Mouse (Mus musculus) heart, embryonic 12.5 days (tissue): ENCODE data around the gene Thoc6. TPM values are rescaled to one million over a fixed set of nuclear protein-coding genes. Genes with fewer than 3 reads are reported as not detected.

Source experiments
- ATAC-seq: fragments of 200-750 bp; cut with Nextera tagmentation; 2 replicates; pipeline ENCODE4 v1.8.0; 2017; ENCODE audit warnings: moderate TSS enrichment, moderate library complexity; ENCODE audit not compliant: insufficient number of reproducible peaks, low FRiP score
- H3K27ac ChIP-seq: fragments of 300-500 bp; sonication (generic); 2 replicates; pipeline ENCODE4 v1.5.1; 2016; ENCODE audit warnings: mild to moderate bottlenecking, moderate library complexity; ENCODE audit not compliant: poor library complexity, severe bottlenecking
- H3K27me3 ChIP-seq: fragments of 300-500 bp; sonication (generic); replicated peaks from 2 replicates; pipeline ENCODE4 v1.6.1; 2016; ENCODE audit warnings: mild to moderate bottlenecking, moderate library complexity
- H3K36me3 ChIP-seq: fragments of 300-500 bp; sonication (generic); 2 replicates; pipeline ENCODE4 v1.6.1; 2016; ENCODE audit warnings: mild to moderate bottlenecking, moderate library complexity
- H3K4me1 ChIP-seq: fragments of 300-500 bp; sonication (generic); replicated peaks from 2 replicates; pipeline ENCODE4 v1.6.1; 2016; ENCODE audit warnings: mild to moderate bottlenecking
- H3K4me2 ChIP-seq: fragments of 300-500 bp; sonication (generic); 2 replicates; pipeline ENCODE4 v1.6.1; 2016; ENCODE audit warnings: mild to moderate bottlenecking, moderate library complexity
- H3K4me3 ChIP-seq: fragments of 300-500 bp; sonication (generic); 2 replicates; pipeline ENCODE4 v1.5.1; 2016; ENCODE audit warnings: mild to moderate bottlenecking
- H3K9ac ChIP-seq: fragments of 300-500 bp; sonication (generic); 2 replicates; pipeline ENCODE4 v1.6.1; 2016; ENCODE audit warnings: mild to moderate bottlenecking, moderate library complexity
- H3K9me3 ChIP-seq: fragments of 300-500 bp; sonication (generic); replicated peaks from 2 replicates; pipeline ENCODE4 v1.6.1; 2016; ENCODE audit warnings: mild to moderate bottlenecking, moderate library complexity
- WGBS: fragments of 180-500 bp; shearing (Covaris S2); methylation state at CpG from one replicate; pipeline ENCODE4 v1.1.7; 2016; 5-methylcytosine and 5-hydroxymethylcytosine counted together
- polyA plus RNA-seq: library from polyadenylated mRNA; unstranded; fragments of >200 nt; fragmentation: Nextera tagmentation; extraction: Ambion mirVana; gene quantifications from 2 replicates; pipeline ENCODE4 v1.2.1, GENCODE M21; 2016

Gene Thoc6
- polyA plus RNA-seq, result 35.8 and 39.1 TPM in 2 replicates

- under 1% methylated on average over 45 of the region's 45 CpGs for WGBS
- peak within 1 kb of the TSS; percentile 86 for H3K9ac ChIP-seq
- peak; percentile 90 for ATAC-seq
- peak within 1 kb of the TSS; percentile 96 for H3K27ac ChIP-seq
- H3K27me3 ChIP-seq, result peaks cover 5% of the 10 kb centered on the region
- H3K36me3 ChIP-seq, result peaks cover 32% of the 10 kb centered on the region
- no peaks in the 10 kb centered on the region for H3K9me3 ChIP-seq
- peaks cover 28% of the 10 kb centered on the region for H3K4me1 ChIP-seq
- peak within 1 kb of the TSS; percentile 72 for H3K4me3 ChIP-seq
- peak within 1 kb of the TSS; percentile 88 for H3K4me2 ChIP-seq
Measured at GRCm38 (mm10) chr17:23673424-23674073, at the start of gene Thoc6, which contains the start of gene Hcfc1r1. Gene Thoc6 (minus strand): TSS chr17:23673882. Gene Hcfc1r1 (plus strand): TSS chr17:23673596.

GRCm38 (mm10) chr17:23722376-23723125, 48.9 kb upstream of the Thoc6 start, which contains the start of gene 1520401A03Rik:
Gene 1520401A03Rik (minus strand): TSS chr17:23722783.
- no peaks in the 10 kb centered on the region for H3K36me3 ChIP-seq
- no peak within 1 kb of the TSS for H3K4me2 ChIP-seq
- 50% methylated on average over 7 of the region's 7 CpGs for WGBS
- H3K27me3 ChIP-seq, result peaks cover 32% of the 10 kb centered on the region
- peaks cover 8% of the 10 kb centered on the region for H3K4me1 ChIP-seq
- ATAC-seq, result no peak
- no peak within 1 kb of the TSS for H3K9ac ChIP-seq
- H3K4me3 ChIP-seq, result no peak within 1 kb of the TSS
- no peaks in the 10 kb centered on the region for H3K9me3 ChIP-seq
- H3K27ac ChIP-seq, result no peak within 1 kb of the TSS

- Histone ChIP-seq H3K36me3 (no peaks in the 10 kb centered on the region), H3K9ac (no peak overlapping the region), H3K9me3 (no peaks in the 10 kb centered on the region), H3K4me3 (no peak overlapping the region), H3K27ac (no peak overlapping the region), H3K4me1 (peaks cover 5% of the 10 kb centered on the region), H3K27me3 (peaks cover 32% of the 10 kb centered on the region), H3K4me2 (no peak overlapping the region)
- WGBS, result 81% methylated on average over 2 of the region's 2 CpGs
- no peak for ATAC-seq
Measured at GRCm38 (mm10) chr17:23721886-23722285, 48.2 kb upstream of the Thoc6 start.

GRCm38 (mm10) chr17:23719455-23719854, 45.8 kb upstream of the Thoc6 start:
- H3K36me3 ChIP-seq, result no peaks in the 10 kb centered on the region
- H3K4me2 ChIP-seq, result no peak overlapping the region
- no peak overlapping the region for H3K9ac ChIP-seq
- no peaks in the 10 kb centered on the region for H3K4me1 ChIP-seq
- ATAC-seq, result no peak
- H3K27me3 ChIP-seq, result peaks cover 34% of the 10 kb centered on the region
- H3K9me3 ChIP-seq, result no peaks in the 10 kb centered on the region
- WGBS, result 37% methylated on average over 1 of the region's 1 CpGs
- no peak overlapping the region for H3K4me3 ChIP-seq
- no peak overlapping the region for H3K27ac ChIP-seq

- Histone ChIP-seq H3K4me2 (no peak overlapping the region), H3K36me3 (no peaks in the 10 kb centered on the region), H3K4me3 (no peak overlapping the region), H3K27me3 (peaks cover 38% of the 10 kb centered on the region), H3K4me1 (no peaks in the 10 kb centered on the region), H3K9me3 (no peaks in the 10 kb centered on the region), H3K27ac (no peak overlapping the region), H3K9ac (no peak overlapping the region)
- no peak for ATAC-seq
- WGBS, result 58% methylated on average over 2 of the region's 2 CpGs
Measured at GRCm38 (mm10) chr17:23717003-23717402, 43.3 kb upstream of the Thoc6 start.

- WGBS, result 0% methylated on average over 3 of the region's 3 CpGs
- H3K4me2 ChIP-seq, result no peak overlapping the region
- no peak for ATAC-seq
Measured at GRCm38 (mm10) chr17:23706212-23706611, 32.5 kb upstream of the Thoc6 start.

GRCm38 (mm10) chr17:23705525-23706104, 31.9 kb upstream of the Thoc6 start:
- Histone ChIP-seq H3K4me3 (no peak overlapping the region), H3K27me3 (peaks cover 63% of the 10 kb centered on the region), H3K27ac (no peak overlapping the region), H3K9ac (no peak overlapping the region), H3K9me3 (no peaks in the 10 kb centered on the region), H3K4me1 (no peaks in the 10 kb centered on the region), H3K36me3 (no peaks in the 10 kb centered on the region), H3K4me2 (no peak overlapping the region)
- ATAC-seq, result no peak
- 65% methylated on average over 7 of the region's 7 CpGs for WGBS

More at GRCm38 (mm10) chr17:23706212-23706611, 32.5 kb upstream of the Thoc6 start:
- Histone ChIP-seq H3K27ac (no peak overlapping the region), H3K4me3 (no peak overlapping the region), H3K9ac (no peak overlapping the region), H3K36me3 (no peaks in the 10 kb centered on the region), H3K4me1 (no peaks in the 10 kb centered on the region), H3K27me3 (peaks cover 63% of the 10 kb centered on the region), H3K9me3 (no peaks in the 10 kb centered on the region)

- WGBS, result 55% methylated on average over 7 of the region's 7 CpGs
- no peaks in the 10 kb centered on the region for H3K9me3 ChIP-seq
- ATAC-seq, result no peak
- no peak overlapping the region for H3K27ac ChIP-seq
- no peaks in the 10 kb centered on the region for H3K36me3 ChIP-seq
- no peak overlapping the region for H3K9ac ChIP-seq
- no peak overlapping the region for H3K4me3 ChIP-seq
- H3K27me3 ChIP-seq, result peaks cover 60% of the 10 kb centered on the region
- H3K4me2 ChIP-seq, result no peak overlapping the region
- no peaks in the 10 kb centered on the region for H3K4me1 ChIP-seq
Measured at GRCm38 (mm10) chr17:23704741-23705140, 31.1 kb upstream of the Thoc6 start.

- WGBS, result 80% methylated on average over 9 of the region's 9 CpGs
- no peak overlapping the region for H3K4me3 ChIP-seq
- H3K27me3 ChIP-seq, result peaks cover 68% of the 10 kb centered on the region
- no peaks in the 10 kb centered on the region for H3K9me3 ChIP-seq
- H3K27ac ChIP-seq, result no peak overlapping the region
- H3K9ac ChIP-seq, result no peak overlapping the region
- H3K4me1 ChIP-seq, result 0 out of 2 replicates have a peak, but pooled peaks cover 3% of the 10 kb centered on the region
- H3K4me2 ChIP-seq, result no peak overlapping the region
- no peaks in the 10 kb centered on the region for H3K36me3 ChIP-seq
- ATAC-seq, result no peak
Measured at GRCm38 (mm10) chr17:23703301-23703700, 29.6 kb upstream of the Thoc6 start.

- H3K27ac ChIP-seq, result no peak overlapping the region
- no peaks in the 10 kb centered on the region for H3K9me3 ChIP-seq
- H3K4me1 ChIP-seq, result 0 out of 2 replicates have a peak, but pooled peaks cover 3% of the 10 kb centered on the region
- ATAC-seq, result peak; percentile 92
- H3K36me3 ChIP-seq, result no peaks in the 10 kb centered on the region
- WGBS, result 0% methylated on average over 28 of the region's 28 CpGs
- H3K27me3 ChIP-seq, result peaks cover 65% of the 10 kb centered on the region
- peak overlapping the region; percentile 76 for H3K4me3 ChIP-seq
- H3K9ac ChIP-seq, result peak overlapping the region; percentile 70
- peak overlapping the region; percentile 100 for H3K4me2 ChIP-seq
Measured at GRCm38 (mm10) chr17:23700079-23700478, 26.4 kb upstream of the Thoc6 start.
